Mouse (Mus musculus) right cerebral cortex, postnatal 25 days (tissue): Measurements from ENCODE around the gene Emp2.

Experiments
- DNase-seq: peaks from one replicate; pipeline ENCODE4 v3.0.0; 2022

The Emp2 gene

DNA sequence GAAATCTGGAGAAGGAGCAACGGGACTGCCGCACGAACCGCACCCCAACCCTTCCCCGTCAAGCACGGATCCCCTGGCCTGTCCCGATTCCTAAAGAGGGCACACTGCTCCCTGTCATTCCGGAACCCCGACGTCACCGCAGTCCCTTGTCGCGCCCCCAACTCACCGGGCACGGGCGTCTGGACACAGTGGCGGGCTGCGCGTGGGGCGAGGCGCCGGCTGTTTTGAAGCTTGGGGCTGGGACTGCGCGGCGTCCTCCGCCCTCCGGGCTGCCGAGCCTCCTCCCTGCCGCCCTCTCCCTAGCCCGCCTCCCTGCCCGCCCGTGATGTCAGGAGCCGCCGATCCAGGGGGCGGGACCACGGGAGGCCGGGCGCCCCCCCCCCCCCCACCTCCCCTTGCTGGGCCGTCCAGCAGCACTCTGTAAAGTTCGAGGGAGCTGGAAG is at the start of gene Emp2:
Gene Emp2 (minus strand): TSS at position 323 of the 443 bp plus-strand sequence.
- peak; percentile 13 for DNase-seq

DNA sequence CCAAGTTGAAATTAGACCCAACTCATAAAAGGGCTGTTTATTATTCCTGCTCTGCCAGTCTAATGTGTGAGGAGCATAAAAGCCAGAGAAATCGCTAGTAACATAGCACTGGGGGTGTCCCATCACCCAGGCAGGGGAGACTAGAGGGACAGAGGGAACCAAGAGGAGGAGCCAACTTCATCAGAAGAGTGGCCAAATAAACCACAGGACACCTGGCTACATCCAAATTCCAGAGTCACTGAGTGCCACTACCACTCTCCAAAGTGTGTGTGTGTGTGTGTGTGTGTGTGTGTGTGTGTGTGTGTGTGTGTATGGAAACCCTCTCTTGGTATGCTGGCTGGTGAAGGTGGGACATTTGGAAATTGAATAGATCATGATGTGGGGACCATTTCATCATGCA is 49.3 kb upstream of the Emp2 start:
- no peak for DNase-seq

DNA sequence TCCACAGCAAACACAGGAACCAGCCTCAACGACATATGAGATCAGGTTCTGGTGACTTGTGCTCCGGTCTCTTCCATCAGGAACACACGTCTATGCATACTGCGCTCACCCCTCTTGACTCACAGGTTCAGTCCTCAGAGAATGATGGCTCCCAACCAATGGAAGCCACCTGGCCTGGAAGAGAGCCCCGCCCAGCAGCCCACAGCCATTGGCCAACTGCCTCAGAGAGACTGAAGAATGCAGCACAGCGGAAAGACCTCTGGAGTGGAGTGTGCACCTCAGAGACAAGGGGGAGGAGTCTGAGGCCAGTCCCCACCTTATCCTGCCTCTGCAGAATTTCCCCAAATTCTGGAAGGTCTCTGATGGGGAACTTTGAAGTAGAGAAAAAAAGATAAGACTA is 45.5 kb upstream of the Emp2 start:
- DNase-seq = no peak

- DNase-seq = no peak
These were observed 44.5 kb upstream of the Emp2 start for GRCm38 (mm10) chr16:10358010-10358934.

- DNase-seq = no peak
These were observed 41.2 kb upstream of the Emp2 start for GRCm38 (mm10) chr16:10355004-10355403.

DNA sequence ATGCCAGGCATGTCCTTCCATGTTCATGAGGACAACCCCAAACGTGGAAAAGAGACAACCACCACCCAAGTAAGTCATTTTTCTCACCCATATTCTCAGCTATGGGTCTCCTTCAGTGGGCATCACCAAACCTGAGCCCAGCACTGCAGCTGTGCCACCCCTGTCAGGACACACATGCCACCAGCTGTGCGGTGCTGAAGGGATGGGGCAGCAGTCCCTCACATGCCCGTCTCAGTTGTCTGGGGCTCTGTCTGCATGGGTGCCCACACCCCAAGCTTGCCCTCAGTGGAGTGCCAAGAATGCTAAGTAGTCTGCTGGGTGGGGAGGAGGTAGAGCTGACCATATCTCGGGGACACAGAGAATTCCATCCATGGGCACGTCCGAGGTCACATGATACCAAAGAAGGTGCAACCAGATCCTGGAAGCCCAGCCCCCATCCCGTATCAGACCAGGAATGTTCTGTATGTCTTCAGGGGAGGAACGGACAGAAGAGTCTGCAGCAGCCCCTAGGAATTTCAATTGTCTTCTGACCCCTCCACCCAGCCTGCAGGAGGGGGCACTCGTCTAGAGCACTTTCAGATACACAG is 37.4 kb upstream of the Emp2 start:
- DNase-seq = no peak

GRCm38 (mm10) chr16:10349876-10350275 is 36.1 kb upstream of the Emp2 start:
- no peak for DNase-seq

DNA sequence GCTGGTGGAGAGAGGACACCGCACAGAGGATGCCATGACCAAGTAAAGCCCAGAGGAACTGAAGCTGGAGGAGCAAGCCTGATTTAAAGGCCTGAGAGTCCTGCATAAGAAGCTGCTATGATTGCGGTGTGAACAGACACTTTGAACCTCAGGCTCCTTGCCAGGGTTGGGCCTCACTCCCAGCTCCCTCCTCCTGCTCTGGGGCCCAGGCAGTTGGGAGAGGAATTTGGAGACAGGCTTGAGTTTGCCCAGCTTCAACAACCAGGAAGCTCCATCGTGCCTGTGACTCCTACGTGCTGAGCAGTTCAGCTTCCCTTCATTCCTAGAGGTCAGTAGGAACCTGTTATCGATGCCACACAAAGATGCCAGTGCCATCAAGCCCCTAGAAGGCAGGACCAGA is 35.7 kb upstream of the Emp2 start:
- DNase-seq = no peak

DNA sequence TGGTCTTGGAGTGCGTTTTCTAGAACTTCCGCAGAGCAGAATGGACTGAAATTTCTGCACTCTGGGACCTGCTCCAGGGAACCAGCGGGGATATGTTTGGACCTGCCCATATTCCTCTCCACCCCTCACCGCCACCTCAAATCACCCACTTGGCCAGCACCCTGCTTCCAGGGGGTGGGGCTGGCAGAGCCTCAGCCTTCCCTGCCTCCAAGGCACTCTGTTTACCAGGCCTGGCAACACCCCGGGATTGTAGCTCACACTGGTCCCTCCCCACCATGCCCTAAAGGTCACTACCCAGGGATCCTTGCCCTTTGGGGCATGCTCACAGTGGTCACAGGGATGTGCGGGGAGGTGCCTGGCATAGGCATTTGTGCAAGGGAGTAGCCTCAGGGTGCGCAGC is 33.8 kb upstream of the Emp2 start:
- DNase-seq = no peak

DNA sequence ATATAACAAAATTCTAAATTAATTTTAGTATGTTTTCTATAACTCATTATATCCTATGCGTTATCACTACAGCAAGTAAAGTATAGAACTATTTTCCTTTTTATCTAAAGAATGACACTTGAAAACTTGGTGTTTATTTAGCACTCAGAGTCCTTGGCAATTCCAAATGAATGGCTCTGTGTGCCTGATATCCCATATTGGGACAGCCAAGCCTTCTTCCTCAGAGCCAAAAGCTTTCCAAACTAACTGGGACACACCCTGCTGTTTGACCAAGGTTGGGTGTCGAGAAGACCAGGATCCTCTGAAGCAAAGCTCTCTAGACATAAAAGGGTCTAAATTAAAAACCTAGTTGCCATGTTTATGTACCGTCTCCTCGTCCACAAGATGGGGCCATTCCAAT is 27.3 kb upstream of the Emp2 start:
- no peak for DNase-seq

DNA sequence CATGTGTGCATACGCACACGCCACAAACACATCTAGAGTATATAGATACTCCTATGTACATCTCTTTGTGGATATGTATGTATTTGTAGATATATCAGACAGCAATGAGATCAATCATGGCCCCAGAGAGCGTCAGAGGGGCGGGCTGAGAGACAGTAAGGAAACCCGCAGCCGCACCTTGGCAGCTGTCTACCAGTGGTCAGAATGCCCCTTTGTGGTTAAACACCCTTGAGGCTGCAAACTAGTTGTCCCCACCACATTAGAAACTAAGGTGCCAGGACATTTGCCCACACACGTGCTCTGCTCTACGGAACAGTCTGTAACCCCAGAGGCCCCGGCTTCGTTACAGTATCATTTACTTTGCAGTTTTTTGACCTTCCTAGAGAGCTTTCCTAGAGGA is 26.2 kb upstream of the Emp2 start:
- DNase-seq = no peak

- no peak for DNase-seq
These were observed 24.8 kb upstream of the Emp2 start for GRCm38 (mm10) chr16:10338601-10339000.

- no peak for DNase-seq
These were observed 23.8 kb upstream of the Emp2 start for GRCm38 (mm10) chr16:10337422-10338197.

DNA sequence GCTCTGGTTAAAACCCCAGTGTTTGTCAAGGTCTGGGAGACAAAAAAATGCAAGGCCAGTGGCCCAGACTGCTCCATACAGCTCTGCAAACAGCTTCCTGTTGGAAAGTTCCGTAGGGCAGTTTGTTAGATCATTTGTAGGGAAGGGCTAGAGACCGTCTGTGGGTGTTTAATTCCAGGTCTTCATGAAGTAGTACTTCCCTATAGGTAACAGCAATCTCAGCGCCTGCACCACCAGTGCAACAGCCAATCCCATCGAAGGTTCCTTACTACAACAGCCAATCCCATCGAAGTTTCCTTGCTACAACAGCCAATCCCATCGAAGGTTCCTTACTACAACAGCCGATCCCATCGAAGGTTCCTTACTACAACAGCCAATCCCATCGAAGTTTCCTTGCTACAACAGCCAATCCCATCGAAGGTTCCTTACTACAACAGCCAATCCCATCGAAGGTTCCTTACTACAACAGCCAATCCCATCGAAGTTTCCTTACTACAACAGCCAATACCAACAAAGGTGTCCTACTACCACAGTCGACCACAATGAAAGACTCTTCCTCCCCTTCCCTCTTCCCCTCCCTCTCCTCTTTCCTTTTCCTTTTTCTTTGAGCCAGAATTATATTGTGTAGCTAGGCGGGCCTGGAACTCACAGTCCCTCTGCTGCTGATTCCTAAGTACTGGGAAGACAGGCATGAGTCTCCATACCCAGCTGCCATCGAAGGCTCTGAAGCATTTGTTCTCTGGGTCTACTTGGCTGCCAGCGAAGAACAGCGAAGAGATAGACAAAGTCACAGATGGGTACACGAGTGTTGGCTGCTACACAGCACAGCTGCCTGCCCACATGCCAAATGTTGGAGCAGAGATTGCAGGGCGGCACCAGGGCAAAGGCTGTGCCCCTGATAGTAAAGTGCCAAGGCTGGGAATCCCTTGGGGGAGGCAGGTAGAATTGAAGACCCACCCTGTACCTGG is 23.0 kb upstream of the Emp2 start:
- no peak for DNase-seq

DNA sequence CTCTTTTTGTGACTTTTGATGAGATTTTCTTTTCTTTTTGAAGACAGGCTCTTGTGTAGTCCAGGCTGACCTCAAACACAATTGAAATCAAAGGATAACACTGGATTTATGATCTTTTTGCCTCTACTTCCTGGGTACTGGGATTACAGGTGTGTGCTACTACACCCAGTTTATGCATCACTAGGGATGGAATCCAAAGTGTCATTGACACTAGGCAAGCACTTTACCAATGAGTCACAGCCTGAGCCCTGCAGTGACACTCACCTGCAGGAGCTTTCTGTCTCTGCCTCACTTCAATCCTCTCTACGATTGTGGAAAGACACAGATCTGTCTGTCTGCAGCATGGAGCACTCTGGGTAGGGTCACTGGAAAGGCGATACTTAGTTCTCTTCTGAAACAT is 22.2 kb upstream of the Emp2 start:
- no peak for DNase-seq

DNA sequence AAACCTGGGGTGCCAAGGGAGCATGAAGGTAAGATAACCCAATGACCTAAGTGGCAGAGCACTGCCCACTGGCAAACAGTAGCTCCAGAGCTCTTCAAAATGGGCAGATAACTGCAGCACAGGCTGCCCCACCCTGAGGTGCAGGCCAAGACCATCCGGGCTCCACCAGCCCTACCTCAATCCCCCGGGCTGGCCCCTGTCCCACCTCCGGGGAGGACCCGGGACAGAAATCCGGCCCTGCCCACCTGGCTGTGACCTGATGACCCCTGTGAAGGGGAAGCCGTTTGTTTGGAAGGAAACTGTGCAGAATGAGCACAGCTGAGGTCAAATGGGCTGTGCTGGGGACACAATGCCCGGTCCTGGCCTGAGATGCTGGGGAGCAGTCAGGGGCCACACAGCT is 19.0 kb upstream of the Emp2 start:
- DNase-seq = no peak

GRCm38 (mm10) chr16:10330586-10331495 is 17.1 kb upstream of the Emp2 start:
- DNase-seq = no peak

DNA sequence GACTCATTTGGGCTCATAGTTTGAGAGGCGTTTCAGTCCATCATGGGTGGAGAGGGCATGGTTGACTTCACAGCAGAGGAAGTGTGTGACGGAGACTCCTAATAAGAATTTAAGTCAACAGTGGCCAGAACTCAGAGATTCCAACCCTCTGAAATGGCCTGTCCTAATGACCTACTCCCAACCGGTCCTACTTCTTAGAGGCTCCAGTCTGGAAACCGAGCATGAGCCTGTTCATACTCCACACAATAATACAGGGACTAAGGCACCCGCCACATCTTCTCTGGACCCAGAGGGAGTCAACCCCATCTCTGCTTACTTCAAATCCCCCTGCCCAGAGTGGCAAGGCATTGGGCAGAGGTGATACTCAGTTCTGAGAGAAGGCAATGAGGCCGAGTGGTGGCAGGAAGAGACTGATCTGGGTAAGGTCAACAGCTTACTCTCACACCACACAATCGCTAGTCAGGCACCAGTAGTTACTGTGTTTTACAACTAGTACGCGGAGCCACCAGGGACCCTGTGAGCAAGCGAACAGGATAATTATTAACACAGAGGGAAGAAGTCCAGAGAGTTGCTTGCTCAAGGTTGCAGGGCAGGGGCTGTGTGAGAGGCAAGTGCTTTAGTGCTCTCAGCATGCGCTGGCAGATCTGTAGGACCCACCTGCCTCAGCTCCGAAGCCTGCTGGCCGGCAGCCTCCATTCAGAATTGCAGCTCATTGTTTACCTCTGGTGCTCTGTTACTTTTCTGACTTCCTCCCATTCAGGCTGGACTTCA is 14.0 kb upstream of the Emp2 start:
- no peak for DNase-seq

DNA sequence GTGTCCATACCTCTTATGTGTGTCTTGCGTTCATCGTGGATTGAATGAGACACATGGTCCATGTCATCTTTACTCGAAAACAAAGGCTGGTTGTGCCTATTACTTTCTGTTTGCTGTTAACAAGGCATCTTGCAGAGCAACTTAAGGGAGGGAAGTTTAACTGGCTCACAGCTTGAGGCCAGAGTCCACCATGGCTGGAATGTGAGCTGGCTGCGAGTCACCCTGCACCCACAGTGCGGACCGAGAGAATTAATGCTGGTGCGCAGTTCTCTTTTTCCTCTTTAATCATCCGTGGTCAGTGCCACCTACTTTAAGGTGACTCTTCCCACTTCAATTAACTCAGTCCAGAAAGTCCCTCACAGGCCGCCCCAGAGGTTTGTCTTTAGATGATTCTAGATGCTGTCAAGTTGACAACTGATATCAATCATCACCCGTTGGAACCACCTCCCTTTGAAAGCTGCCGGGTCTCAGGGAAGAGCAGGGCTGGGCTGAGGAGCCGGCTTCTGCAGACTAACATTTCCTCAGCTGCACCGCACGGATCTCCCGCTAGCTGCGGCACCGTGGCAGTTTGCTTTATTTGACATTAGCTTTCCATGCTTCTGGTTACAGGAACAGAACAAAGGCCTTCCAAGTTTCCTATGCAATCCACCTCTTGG is 6.3 kb upstream of the Emp2 start:
- no peak for DNase-seq

DNA sequence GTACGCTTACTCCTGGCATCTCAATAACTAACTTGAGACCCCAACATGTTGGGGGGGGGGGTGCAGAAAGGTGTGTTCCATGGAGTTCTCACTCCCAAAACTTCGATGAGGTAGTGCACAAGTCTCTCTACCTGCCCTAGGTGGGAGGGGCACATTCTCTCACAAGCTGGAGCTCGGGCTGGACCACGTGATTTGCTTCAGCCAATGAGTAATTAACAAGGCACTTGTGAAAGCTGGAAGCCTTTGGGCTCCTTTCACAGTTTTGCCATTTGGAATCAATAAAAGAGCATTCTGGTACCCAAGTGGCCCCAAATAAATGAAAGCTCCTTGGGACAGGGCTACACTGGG is 3.4 kb upstream of the Emp2 start:
- no peak for DNase-seq
